Mouse (Mus musculus) spleen, adult 2 months (tissue): ENCODE results near the gene Gm38655. TPM values are rescaled to one million over a fixed set of nuclear protein-coding genes. Genes with fewer than 3 reads are reported as not detected.
A peak's percentile ranks its signal among the peaks of the same experiment; 100 is the strongest.

Experiments used
- DNase-seq, 2 experiments: peaks; one replicate each; pipeline versions ENCODE4 v3.0.0 to v3.0.0-alpha.2; 2012 to 2021; ENCODE audit warnings: low spot score in 2 of 2, low read depth in 1 of 2
- H3K27ac ChIP-seq: fragments of 200-500 bp; 2 replicates; pipeline ENCODE4 v1.5.1; 2012; ENCODE audit warnings: low read length, inconsistent platforms; ENCODE audit not compliant: insufficient read depth
- H3K27me3 ChIP-seq: fragments of 200-500 bp; 2 replicates; pipeline ENCODE4 v1.6.1; 2012; ENCODE audit warnings: mild to moderate bottlenecking, moderate library complexity, low read length, inconsistent platforms; ENCODE audit not compliant: control insufficient read depth, insufficient read depth
- H3K36me3 ChIP-seq: fragments of 200-500 bp; 2 replicates; pipeline ENCODE4 v1.6.1; 2012; ENCODE audit warnings: mild to moderate bottlenecking, low read length, inconsistent platforms; ENCODE audit not compliant: control insufficient read depth, insufficient read depth
- H3K4me1 ChIP-seq: fragments of 200-500 bp; 2 replicates; pipeline ENCODE4 v1.6.1; 2011; ENCODE audit warnings: inconsistent platforms; ENCODE audit not compliant: control insufficient read depth, insufficient read depth, insufficient read length
- H3K4me3 ChIP-seq: fragments of 200-500 bp; 2 replicates; pipeline ENCODE4 v1.5.1; 2011; ENCODE audit warnings: mild to moderate bottlenecking, inconsistent platforms; ENCODE audit not compliant: insufficient read depth, insufficient read length; ENCODE audit errors: extremely low read depth
- CTCF ChIP-seq: fragments of 200-500 bp; IDR thresholded peaks from 2 replicates; pipeline ENCODE4 v1.5.1; 2011; ENCODE audit warnings: mild to moderate bottlenecking, inconsistent platforms; ENCODE audit not compliant: insufficient read depth, insufficient read length, insufficient replicate concordance; ENCODE audit errors: extremely low read depth
- POLR2A ChIP-seq: fragments of 200-500 bp; IDR thresholded peaks from 2 replicates; pipeline ENCODE4 v1.6.1; 2011; ENCODE audit warnings: low read depth, low read length, inconsistent platforms
- WGBS: fragments of 180-500 bp; shearing (Covaris S2); methylation state at CpG from one replicate; pipeline ENCODE4 v1.1.7; 2018; 5-methylcytosine and 5-hydroxymethylcytosine counted together
- polyA plus RNA-seq: library from polyadenylated mRNA; depleted of rRNA; stranded (reverse); fragments of >200 nt; gene quantifications from 2 replicates; pipeline ENCODE4 v1.2.3, GENCODE M21; 2012

Gm38655 gene
- polyA plus RNA-seq, 1 experiment = not detected

DNA sequence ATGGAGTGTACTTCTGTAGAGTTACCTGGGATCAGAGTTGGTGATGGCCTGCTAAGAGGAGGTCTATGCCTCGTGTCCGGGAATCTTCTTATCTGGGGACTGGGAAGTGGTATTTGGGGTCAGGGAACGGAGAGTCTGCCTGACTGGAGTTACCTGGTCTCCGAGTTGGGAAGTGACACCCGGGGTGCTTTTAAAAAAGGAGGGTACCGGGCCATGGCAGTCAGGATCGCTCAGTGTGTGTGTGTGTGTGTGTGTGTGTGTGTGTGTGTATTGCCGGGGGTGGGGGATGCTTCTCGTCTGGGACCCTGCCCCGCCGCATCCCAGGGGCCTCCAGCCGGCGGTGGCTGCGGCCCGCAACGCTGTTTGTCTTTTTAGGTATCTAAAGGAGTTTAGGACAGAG lies 13.8 kb upstream of the Gm38655 start:
- peak overlapping the region; percentile 91 for H3K4me3 ChIP-seq
- 7% methylated on average over 16 of the region's 16 CpGs for WGBS
- no peak for DNase-seq
- TF ChIP-seq CTCF = no peak
- no peak for TF ChIP-seq POLR2A
- peaks cover 12% of the 10 kb centered on the region; the same call in 1 of the 2 replicates for H3K4me1 ChIP-seq
- no peak overlapping the region for H3K27ac ChIP-seq
- 0 out of 2 replicates have a peak, but pooled peaks cover 2% of the 10 kb centered on the region for H3K36me3 ChIP-seq
- no peaks in the 10 kb centered on the region for H3K27me3 ChIP-seq

DNA sequence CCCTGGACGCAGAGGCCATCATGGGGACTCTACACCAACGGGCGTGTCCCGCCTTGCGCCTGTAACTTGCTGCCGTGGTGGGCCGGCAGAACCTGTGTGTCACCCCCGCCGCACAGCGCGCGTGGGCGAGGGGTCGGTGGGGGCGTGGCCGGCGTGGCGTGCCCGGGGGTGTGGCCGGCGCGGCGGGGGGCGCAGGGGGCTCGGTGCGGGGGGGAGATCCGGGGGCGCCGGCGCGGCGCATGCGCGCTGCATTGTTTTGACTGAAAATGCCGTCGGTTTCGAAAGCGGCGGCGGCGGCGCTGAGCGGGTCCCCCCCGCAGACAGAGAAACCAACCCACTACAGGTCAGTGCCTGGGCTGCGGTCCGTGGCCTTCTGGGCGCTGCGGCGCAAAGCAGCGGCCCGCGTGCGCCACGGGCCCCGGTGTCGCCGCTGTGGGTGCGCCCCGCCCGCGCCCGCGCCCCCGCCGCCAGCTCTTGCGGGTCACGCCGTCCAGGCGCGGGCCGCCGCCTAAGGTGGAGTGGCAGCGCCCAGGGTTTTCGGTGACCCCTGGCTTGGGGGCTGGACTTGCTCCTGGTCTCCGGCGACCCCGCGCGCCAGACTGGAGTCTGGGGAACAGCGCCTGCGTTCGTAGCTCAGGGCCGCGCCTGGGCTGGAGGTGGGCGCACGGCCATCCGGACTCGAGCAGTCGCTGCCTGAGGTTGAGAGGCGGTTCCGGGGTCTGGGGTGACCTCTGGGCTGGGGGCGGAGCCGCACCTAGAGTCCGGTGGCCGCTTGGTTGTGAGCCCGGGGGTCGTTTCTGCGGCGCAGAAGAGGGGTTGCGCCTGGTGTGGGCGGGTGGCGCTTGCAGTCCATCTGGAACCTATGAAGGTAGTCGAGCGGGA lies 13.1 kb upstream of the Gm38655 start, which contains the start of gene Unkl:
Gene Unkl, plus strand, starts transcription at position 248 of the 882 bp plus-strand sequence.
- TF ChIP-seq CTCF (no peak), POLR2A (no peak)
- H3K27ac ChIP-seq = peak within 1 kb of the TSS; percentile 84
- WGBS = under 1% methylated on average over 101 of the region's 104 CpGs

DNA sequence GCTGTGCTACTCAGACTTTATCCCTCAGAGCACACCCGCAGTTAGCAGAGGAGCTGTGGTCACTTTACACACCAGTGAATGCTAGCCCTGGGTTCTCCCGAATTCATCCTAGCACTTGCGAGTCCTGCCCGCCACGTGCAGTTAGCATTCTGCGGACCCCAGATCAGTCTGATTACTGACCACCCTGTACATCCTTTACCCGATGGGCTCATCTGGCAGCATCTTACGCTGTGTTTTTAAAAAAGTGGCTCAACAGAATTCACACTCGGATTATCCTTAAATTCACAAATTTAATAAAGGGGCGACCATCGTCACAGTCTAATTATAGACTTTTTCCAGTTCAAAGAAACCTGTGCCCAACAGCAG lies 12.5 kb upstream of the Gm38655 start:
- Histone ChIP-seq H3K36me3 (no peaks in the 10 kb centered on the region), H3K27me3 (no peaks in the 10 kb centered on the region), H3K4me1 (peaks cover 15% of the 10 kb centered on the region; the same call in 1 of the 2 replicates), H3K27ac (peak overlapping the region; percentile 48), H3K4me3 (peak overlapping the region; percentile 91)
- TF ChIP-seq CTCF (no peak), POLR2A (no peak)
- WGBS = 25% methylated on average over 11 of the region's 11 CpGs
- no peak for DNase-seq

More for the DNA sequence above, 13.1 kb upstream of the Gm38655 start, which contains the start of gene Unkl:
- Histone ChIP-seq H3K27me3 (no peaks in the 10 kb centered on the region), H3K4me3 (peak within 1 kb of the TSS; percentile 91), H3K4me1 (peaks cover 15% of the 10 kb centered on the region; the same call in 1 of the 2 replicates), H3K36me3 (no peaks in the 10 kb centered on the region)
- peak in 1 of 2 experiments; percentile 63 for DNase-seq

DNA sequence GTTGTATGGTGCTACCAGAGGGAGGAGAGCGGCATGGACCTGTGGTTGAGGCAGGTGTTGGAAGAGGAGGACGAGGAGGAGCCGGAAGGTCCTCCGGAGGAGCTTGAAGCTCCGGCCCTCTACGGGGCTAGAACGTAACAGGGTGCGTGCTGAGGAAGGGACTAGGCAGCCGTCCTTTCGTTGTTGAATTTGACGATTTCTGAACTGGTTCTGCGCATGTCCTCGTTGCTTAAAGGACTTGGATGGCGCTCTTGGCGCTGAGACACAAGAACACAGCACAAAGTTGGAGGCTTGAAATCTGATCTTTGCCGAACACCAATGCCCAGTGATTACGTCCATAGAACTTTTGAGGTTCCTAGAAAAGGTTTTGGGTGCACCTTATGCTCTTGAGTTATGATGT lies 9.7 kb upstream of the Gm38655 start:
- Histone ChIP-seq H3K4me1 (peaks cover 15% of the 10 kb centered on the region; the same call in 1 of the 2 replicates), H3K36me3 (no peaks in the 10 kb centered on the region), H3K4me3 (peak overlapping the region; percentile 82), H3K27me3 (no peaks in the 10 kb centered on the region), H3K27ac (no peak overlapping the region)
- WGBS = 9% methylated on average over 17 of the region's 17 CpGs
- no peak for DNase-seq
- no peak for TF ChIP-seq CTCF
- TF ChIP-seq POLR2A = no peak

DNA sequence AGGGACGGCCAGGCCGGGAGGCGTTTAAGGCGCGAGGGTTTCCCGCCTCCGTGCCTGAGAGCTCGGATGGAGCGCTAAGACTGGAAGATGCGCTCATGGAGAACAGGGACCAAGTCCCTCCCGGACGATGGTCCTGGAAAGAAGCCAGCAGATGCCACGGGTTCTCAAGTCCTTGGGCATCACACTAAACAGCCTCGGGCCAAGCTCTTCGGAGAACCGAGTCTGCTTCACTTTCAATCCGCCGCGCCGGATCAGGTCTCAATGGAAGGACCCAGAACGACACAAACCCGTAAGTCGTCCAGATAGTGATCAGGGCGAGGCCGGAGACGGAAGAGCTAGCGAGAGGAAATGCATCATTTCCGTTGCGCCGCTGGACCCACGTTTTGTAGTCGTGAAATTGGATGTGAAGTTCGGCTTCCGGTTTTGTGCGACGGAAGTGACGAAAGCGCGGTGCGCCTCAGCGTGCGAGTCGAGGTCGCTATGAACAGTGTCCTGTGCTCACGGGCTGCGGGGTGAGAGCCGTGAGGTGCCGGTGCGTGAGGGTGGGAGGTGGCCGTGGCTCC lies 8.9 kb upstream of the Gm38655 start, which contains the start of gene BC003965:
Gene BC003965, plus strand, starts transcription at position 426 of the 563 bp plus-strand sequence.
- peak; percentile 96 to 97 for DNase-seq
- Histone ChIP-seq H3K4me3 (peak within 1 kb of the TSS; percentile 82), H3K27ac (peak within 1 kb of the TSS; percentile 93), H3K27me3 (no peaks in the 10 kb centered on the region), H3K36me3 (no peaks in the 10 kb centered on the region), H3K4me1 (peaks cover 8% of the 10 kb centered on the region; the same call in 1 of the 2 replicates)
- under 1% methylated on average over 50 of the region's 50 CpGs for WGBS
- TF ChIP-seq POLR2A (peak; percentile 83), CTCF (no peak)

DNA sequence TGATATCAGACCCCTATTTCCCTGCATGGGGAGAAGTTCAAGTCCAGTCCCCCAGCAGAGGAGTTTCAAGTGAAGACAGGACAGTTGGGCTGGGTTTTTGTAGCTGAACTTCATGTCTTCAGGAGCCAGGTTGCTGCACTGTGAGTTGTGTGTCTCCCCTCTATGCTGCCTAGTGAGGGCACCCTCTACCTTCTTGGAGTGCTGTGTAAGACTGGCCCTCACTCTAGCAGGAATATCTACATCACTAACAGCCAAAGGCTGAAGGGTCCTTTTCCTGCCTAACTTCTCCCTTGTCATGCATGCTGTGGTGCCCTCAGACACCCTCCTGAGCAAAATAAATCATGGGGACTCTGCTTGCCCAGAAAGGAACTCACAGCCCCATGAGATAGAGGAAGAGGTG lies 8.0 kb upstream of the Gm38655 start:
- no peaks in the 10 kb centered on the region for H3K27me3 ChIP-seq
- H3K36me3 ChIP-seq = no peaks in the 10 kb centered on the region
- peaks cover 7% of the 10 kb centered on the region; the same call in 1 of the 2 replicates for H3K4me1 ChIP-seq
- TF ChIP-seq CTCF = no peak
- no peak overlapping the region for H3K4me3 ChIP-seq
- no peak for DNase-seq
- no peak overlapping the region for H3K27ac ChIP-seq

DNA sequence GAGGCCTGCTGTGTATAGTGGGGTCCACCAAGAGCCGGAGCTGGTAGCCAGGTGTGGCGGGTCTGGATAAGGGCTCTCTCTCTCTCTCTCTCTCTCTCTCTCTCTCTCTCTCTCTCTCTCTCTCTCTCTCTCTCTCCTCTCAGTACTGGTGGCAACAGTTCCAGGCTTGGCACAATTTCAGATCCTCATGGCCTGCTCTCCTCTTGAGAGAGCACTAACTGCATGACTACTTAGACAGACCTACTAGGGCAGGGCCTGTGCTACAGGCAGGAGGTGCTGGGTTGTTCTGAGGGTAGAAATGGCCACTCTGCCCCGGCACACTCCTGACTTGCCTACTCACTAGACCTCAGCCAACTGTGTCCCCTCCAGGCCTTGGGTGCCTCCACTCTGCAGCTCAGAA lies 2.7 kb downstream of the Gm38655 start:
- no peaks in the 10 kb centered on the region for H3K27me3 ChIP-seq
- no peak for TF ChIP-seq CTCF
- TF ChIP-seq POLR2A = no peak
- no peak overlapping the region for H3K27ac ChIP-seq
- 77% methylated on average over 3 of the region's 3 CpGs for WGBS
- H3K4me3 ChIP-seq = no peak overlapping the region
- H3K36me3 ChIP-seq = no peaks in the 10 kb centered on the region
- H3K4me1 ChIP-seq = no peaks in the 10 kb centered on the region
- no peak for DNase-seq
